Mouse (Mus musculus): ENCODE results near the gene Nol6. TPM values are rescaled to one million over a fixed set of nuclear protein-coding genes. Genes with fewer than 3 reads are reported as not detected.

Nol6 gene
- 10 to 100 TPM; 16.0 to 17.0 TPM for total RNA-seq (2023)

DNA sequence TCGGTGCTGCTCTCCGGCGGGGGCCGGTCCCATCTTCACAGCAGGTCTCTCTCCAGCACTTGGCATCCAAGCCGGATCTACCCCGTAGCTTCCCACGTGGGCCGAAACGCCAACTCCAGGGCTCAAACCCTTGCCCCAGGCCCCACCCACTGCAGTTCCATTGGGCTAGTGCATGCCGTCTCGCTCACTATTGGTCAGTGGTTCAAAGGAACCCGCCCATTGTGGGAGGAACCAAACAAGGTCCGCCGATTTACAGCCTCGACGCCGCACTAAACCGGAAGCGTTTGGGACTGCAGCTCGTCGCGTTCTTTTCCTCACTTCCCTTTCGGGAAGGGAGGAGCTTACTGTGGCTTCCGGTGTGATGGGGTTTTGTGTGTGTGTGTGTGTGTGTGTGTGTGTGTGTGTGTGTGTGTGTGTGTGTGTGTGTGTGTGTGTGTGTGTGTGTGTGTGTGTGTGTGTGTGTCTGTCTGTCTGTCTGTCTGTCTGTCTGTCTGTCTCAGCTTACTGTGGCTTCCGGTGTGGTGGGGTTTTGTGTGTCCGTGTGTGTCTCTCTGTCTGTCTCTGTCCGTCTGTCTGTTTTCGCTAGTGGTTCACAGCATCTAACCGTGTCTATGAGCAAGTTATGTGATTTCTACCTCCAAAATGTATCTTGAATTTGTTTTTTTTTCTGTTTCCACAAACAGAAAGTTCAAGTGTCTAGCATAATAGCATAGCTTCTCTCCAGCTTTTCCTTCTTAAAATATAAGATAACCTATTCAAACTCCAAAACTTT, at the start of gene Nol6:
Gene Nol6, minus strand, starts transcription at position 276 of the 772 bp plus-strand sequence.

DNA sequence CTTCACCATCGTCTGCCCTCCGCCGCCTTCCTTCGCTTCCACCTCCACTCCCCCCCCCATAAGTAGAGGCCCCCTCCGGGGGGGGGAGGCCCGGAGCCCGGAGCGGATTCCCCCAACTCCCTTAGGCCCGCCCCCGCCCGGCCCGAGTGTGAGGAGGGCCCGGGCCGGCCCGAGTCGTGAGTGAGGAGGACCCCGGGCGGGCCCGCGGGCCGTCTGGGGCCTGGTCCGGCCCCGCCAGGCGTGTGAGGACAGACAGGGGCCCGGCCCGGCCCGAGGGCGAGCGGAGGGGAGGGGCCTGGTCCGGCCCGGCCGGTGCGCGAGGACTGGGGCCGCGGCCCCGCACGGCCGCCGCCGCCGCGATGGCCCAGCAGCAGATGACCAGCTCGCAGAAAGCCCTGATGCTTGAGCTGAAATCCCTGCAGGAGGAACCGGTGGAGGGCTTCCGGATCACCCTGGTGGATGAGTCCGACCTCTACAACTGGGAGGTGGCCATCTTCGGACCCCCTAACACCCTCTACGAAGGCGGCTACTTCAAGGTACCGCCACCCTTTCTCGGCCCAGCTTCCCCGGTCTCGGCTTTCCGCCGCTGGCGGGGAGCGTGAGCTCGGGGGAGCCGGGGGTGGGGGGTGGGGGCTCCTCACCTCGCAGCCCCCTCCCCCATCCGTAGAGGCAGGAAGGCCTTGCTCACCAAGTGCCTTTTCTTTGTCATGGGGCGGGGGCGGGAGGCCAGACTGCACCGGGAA, 11.6 kb upstream of the Nol6 start, which contains the start of gene Ube2r2:
Gene Ube2r2, plus strand, starts transcription at position 33 of the 743 bp plus-strand sequence.

DNA sequence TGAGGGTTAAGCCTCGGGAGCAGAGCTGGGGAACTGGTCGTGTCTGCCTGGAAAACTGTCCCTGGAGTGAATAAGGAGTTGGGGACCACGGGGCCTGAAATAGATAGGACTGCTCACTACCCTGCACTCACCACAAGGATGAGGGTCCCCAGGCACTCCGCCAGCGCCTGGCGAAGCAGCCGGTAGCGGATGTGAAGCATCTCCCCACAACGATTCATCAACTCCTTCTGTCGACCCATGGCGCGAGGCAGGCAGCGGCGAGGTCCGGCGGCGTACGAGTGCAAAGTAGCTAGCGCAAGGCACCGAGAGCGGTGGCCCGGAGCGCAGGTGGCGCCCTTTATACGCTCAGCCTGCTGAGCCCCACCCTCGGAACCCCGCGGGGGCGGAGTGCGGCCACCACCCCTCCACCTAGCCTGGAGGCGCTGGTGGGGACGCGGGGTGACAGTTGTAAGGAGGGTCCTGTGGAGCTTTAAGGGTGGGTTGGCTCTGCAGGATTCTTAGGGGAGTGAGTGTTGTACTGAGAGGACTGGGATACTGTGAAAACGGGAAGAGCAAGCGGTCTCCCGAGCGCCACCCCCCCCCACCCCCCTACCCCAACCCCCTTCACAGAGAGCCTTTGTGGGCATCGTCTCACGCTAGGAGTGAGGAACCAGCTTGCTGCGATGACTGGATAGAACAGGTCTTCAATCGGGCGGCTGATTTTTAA, 26.2 kb downstream of the Nol6 start, which contains the start of gene Aqp3:
Gene Aqp3, minus strand, starts transcription at position 313 of the 706 bp plus-strand sequence.

Other genes starting within 250 kb of the Nol6 start
- gene Spink4, start 204.4 kb downstream of the Nol6 start, total RNA-seq (2023) = not detected
- 10 to 100 TPM; 70.9 to 79.0 TPM for gene Bag1, start 176.2 kb downstream of the Nol6 start, total RNA-seq (2023)
- 10 to 100 TPM; 44.8 to 45.7 TPM for gene Chmp5, start 176.0 kb downstream of the Nol6 start, total RNA-seq (2023)
- gene Nfx1, start 153.5 kb downstream of the Nol6 start, total RNA-seq (2023) = 10 to 100 TPM; 30.2 to 32.6 TPM
- gene Aqp7, start 76.3 kb downstream of the Nol6 start, total RNA-seq (2023) = not detected
- not detected for gene Aqp3, start 26.3 kb downstream of the Nol6 start, total RNA-seq (2023)
- 10 to 100 TPM; 48.3 to 53.1 TPM for gene Ube2r2, start 11.3 kb upstream of the Nol6 start, total RNA-seq (2023)
- gene Ubap2, start 150.7 kb upstream of the Nol6 start, total RNA-seq (2023) = 10 to 100 TPM; 33.3 to 36.1 TPM
- gene Dcaf12, start 190.4 kb upstream of the Nol6 start, total RNA-seq (2023) = 10 to 100 TPM; 69.8 to 77.3 TPM
- 10 to 100 TPM; 50.5 to 73.9 TPM for gene Ubap1, start 224.5 kb upstream of the Nol6 start, total RNA-seq (2023)